Mouse (Mus musculus) midbrain, postnatal 0 days (tissue): ENCODE measurements around the gene Sh3rf3. TPM values are rescaled to one million over a fixed set of nuclear protein-coding genes. Genes with fewer than 3 reads are reported as not detected.
A peak's percentile ranks its signal among the peaks of the same experiment; 100 is the strongest.

Source experiments
- ATAC-seq: fragments of 200-750 bp; cut with Nextera tagmentation; 2 replicates; pipeline ENCODE4 v1.8.0; 2017; ENCODE audit warnings: moderate number of reproducible peaks, mild to moderate bottlenecking, moderate TSS enrichment, moderate library complexity; ENCODE audit not compliant: low FRiP score
- DNase-seq: peaks from one replicate; pipeline ENCODE4 v3.0.0-alpha.2; 2015; ENCODE audit warnings: low spot score
- H3K27ac ChIP-seq: fragments of 300-500 bp; sonication (generic); 2 replicates; pipeline ENCODE4 v1.5.1; 2014; ENCODE audit warnings: low read depth, mild to moderate bottlenecking, low read length, mixed read lengths
- H3K27me3 ChIP-seq: fragments of 300-500 bp; sonication (generic); 2 replicates; pipeline ENCODE4 v1.6.1; 2014; ENCODE audit warnings: low read length, control low read depth, mixed read lengths; ENCODE audit not compliant: insufficient read depth
- H3K36me3 ChIP-seq: fragments of 300-500 bp; sonication (generic); 2 replicates; pipeline ENCODE4 v1.6.1; 2014; ENCODE audit warnings: low read length, control low read depth, mixed read lengths; ENCODE audit not compliant: insufficient read depth
- H3K4me1 ChIP-seq: fragments of 300-500 bp; sonication (generic); 2 replicates; pipeline ENCODE4 v1.6.1; 2014; ENCODE audit warnings: mild to moderate bottlenecking, control low read depth, antibody characterized with exemption, low read length, mixed read lengths; ENCODE audit not compliant: insufficient read depth
- H3K4me2 ChIP-seq: fragments of 300-500 bp; sonication (generic); 2 replicates; pipeline ENCODE4 v1.6.1; 2014; ENCODE audit warnings: low read depth, mild to moderate bottlenecking, low read length, mixed read lengths; ENCODE audit not compliant: poor library complexity, severe bottlenecking
- H3K4me3 ChIP-seq: fragments of 300-500 bp; sonication (generic); 2 replicates; pipeline ENCODE4 v1.5.1; 2014; ENCODE audit warnings: low read depth, mild to moderate bottlenecking, low read length, moderate library complexity
- H3K9ac ChIP-seq: fragments of 300-500 bp; sonication (generic); replicated peaks from 2 replicates; pipeline ENCODE4 v1.6.1; 2014; ENCODE audit warnings: mild to moderate bottlenecking, low read length, moderate library complexity, mixed read lengths; ENCODE audit not compliant: poor library complexity, severe bottlenecking
- H3K9me3 ChIP-seq: fragments of 300-500 bp; sonication (generic); 2 replicates; pipeline ENCODE4 v1.6.1; 2016; ENCODE audit warnings: low read length, control low read depth
- CTCF ChIP-seq: IDR thresholded peaks from 2 replicates; pipeline ENCODE4 v1.5.1; 2016; ENCODE audit warnings: antibody characterized with exemption, mild to moderate bottlenecking
- WGBS: fragments of 180-500 bp; shearing (Covaris S2); extraction: QIAGEN DNeasy Blood & Tissue Kit; methylation state at CpG from one replicate; pipeline ENCODE4 v1.1.7; 2014; 5-methylcytosine and 5-hydroxymethylcytosine counted together
- polyA plus RNA-seq: library from polyadenylated mRNA; unstranded; fragments of >200 nt; fragmentation: Nextera tagmentation; extraction: Ambion mirVana; gene quantifications from 2 replicates; pipeline ENCODE4 v1.2.1, GENCODE M21; 2015
- total RNA-seq: library from RNA; depleted of rRNA; stranded (reverse); fragments of >200 nt; gene quantifications from 2 replicates; pipeline ENCODE4 v1.2.3, GENCODE M21; 2014

Sh3rf3 gene
- total and polyA plus RNA-seq, 2 experiments from 2014 or later, result 4.6 to 31.9 TPM

- H3K27me3 ChIP-seq, result no peaks in the 10 kb centered on the region
- H3K27ac ChIP-seq, result no peak overlapping the region
- ATAC-seq (no peak), DNase-seq (no peak)
- H3K4me3 ChIP-seq, result no peak overlapping the region
- H3K4me1 ChIP-seq, result no peaks in the 10 kb centered on the region
- 51% methylated on average over 3 of the region's 3 CpGs for WGBS
- H3K36me3 ChIP-seq, result no peaks in the 10 kb centered on the region
- peak; percentile 47 for TF ChIP-seq CTCF
- H3K9me3 ChIP-seq, result no peaks in the 10 kb centered on the region
- no peak overlapping the region for H3K4me2 ChIP-seq
- no peak overlapping the region for H3K9ac ChIP-seq
These were observed 206.3 kb downstream of the Sh3rf3 start for GRCm38 (mm10) chr10:59019302-59019973.

DNA sequence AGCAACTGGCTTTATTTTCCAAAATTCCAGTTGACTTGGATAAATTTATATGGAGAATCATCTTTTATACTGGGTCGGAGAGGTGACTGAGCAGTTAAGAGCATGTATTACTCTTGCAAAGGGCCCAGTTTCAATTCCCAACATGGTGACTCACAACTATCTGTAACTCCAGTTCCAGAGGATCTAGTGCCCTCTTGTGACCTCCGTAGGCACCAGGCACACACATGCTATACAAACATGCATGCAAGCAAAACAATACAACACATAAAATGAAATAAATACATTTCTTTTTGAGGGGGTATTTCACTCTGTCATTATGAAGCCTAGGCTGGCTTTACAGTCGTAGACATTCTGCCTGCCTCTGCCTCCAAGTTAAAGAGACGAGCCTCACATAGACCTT, 237.3 kb downstream of the Sh3rf3 start:
- 84% methylated on average over 4 of the region's 4 CpGs for WGBS
- ATAC-seq, result no peak
- H3K27ac ChIP-seq, result no peak overlapping the region
- no peaks in the 10 kb centered on the region for H3K36me3 ChIP-seq
- no peak overlapping the region for H3K4me3 ChIP-seq
- H3K27me3 ChIP-seq, result no peaks in the 10 kb centered on the region
- no peak overlapping the region for H3K9ac ChIP-seq
- DNase-seq, result no peak
- no peaks in the 10 kb centered on the region for H3K9me3 ChIP-seq
- H3K4me2 ChIP-seq, result no peak overlapping the region
- no peaks in the 10 kb centered on the region for H3K4me1 ChIP-seq
- peak; percentile 14; the same call in 1 of the 2 replicates for TF ChIP-seq CTCF

DNA sequence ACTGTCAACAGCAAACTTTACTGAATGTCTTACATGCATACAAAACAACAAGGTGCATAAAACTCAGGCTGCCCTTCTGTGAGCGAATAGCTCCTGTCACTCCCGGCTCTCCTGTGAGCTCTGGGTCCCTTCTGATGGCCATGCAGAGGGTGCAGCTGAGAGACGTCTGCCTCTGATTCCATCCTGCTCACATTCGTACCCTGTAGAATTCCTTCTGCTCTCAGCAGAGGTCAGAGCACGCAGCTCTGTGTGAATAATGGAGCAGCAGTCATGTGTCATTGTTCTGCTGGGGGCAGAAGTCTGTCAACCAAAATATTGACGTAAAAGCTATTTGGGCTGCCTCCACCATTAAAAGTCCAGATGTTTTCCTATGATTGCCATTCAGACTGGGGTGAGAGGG, 243.1 kb downstream of the Sh3rf3 start:
- H3K4me3 ChIP-seq, result no peak overlapping the region
- H3K9ac ChIP-seq, result no peak overlapping the region
- no peaks in the 10 kb centered on the region for H3K4me1 ChIP-seq
- H3K36me3 ChIP-seq, result no peaks in the 10 kb centered on the region
- H3K27me3 ChIP-seq, result no peaks in the 10 kb centered on the region
- H3K9me3 ChIP-seq, result no peaks in the 10 kb centered on the region
- 38% methylated on average over 6 of the region's 6 CpGs for WGBS
- no peak for DNase-seq
- no peak overlapping the region for H3K27ac ChIP-seq
- no peak for TF ChIP-seq CTCF
- ATAC-seq, result no peak
- H3K4me2 ChIP-seq, result no peak overlapping the region

- Histone ChIP-seq H3K36me3 (no peaks in the 10 kb centered on the region), H3K9ac (no peak overlapping the region), H3K4me2 (no peak overlapping the region), H3K4me1 (no peaks in the 10 kb centered on the region), H3K27me3 (no peaks in the 10 kb centered on the region), H3K9me3 (no peaks in the 10 kb centered on the region), H3K27ac (no peak overlapping the region), H3K4me3 (no peak overlapping the region)
- ATAC-seq (no peak), DNase-seq (no peak)
- WGBS, result 84% methylated on average over 6 of the region's 6 CpGs
- TF ChIP-seq CTCF, result no peak
These were observed 253.6 kb downstream of the Sh3rf3 start for GRCm38 (mm10) chr10:59066804-59067203.

- H3K4me1 ChIP-seq, result no peaks in the 10 kb centered on the region
- no peak for TF ChIP-seq CTCF
- H3K27ac ChIP-seq, result no peak overlapping the region
- H3K27me3 ChIP-seq, result no peaks in the 10 kb centered on the region
- H3K36me3 ChIP-seq, result no peaks in the 10 kb centered on the region
- H3K4me2 ChIP-seq, result no peak overlapping the region
- no peaks in the 10 kb centered on the region for H3K9me3 ChIP-seq
- WGBS, result 76% methylated on average over 4 of the region's 4 CpGs
- H3K4me3 ChIP-seq, result no peak overlapping the region
- DNase-seq, result no peak
- no peak overlapping the region for H3K9ac ChIP-seq
- ATAC-seq, result no peak
These were observed 259.7 kb downstream of the Sh3rf3 start for GRCm38 (mm10) chr10:59072827-59073226.

GRCm38 (mm10) chr10:59076681-59077080, 263.5 kb downstream of the Sh3rf3 start:
- no peak for TF ChIP-seq CTCF
- Histone ChIP-seq H3K4me3 (no peak overlapping the region), H3K4me1 (no peaks in the 10 kb centered on the region), H3K9ac (no peak overlapping the region), H3K4me2 (no peak overlapping the region), H3K27ac (no peak overlapping the region), H3K9me3 (no peaks in the 10 kb centered on the region), H3K36me3 (no peaks in the 10 kb centered on the region), H3K27me3 (no peaks in the 10 kb centered on the region)
- DNase-seq (no peak), ATAC-seq (no peak)
- WGBS, result 94% methylated on average over 10 of the region's 10 CpGs
